Mouse (Mus musculus) kidney, postnatal 0 days (tissue): Measurements from ENCODE around the gene Ftsj1. TPM values are rescaled to one million over a fixed set of nuclear protein-coding genes. Genes with fewer than 3 reads are reported as not detected.
A peak's percentile ranks its signal among the peaks of the same experiment; 100 is the strongest.

ENCODE experiments used
- ATAC-seq: fragments of 200-750 bp; cut with Nextera tagmentation; replicated peaks from 2 replicates; pipeline ENCODE4 v1.8.0; 2017; ENCODE audit warnings: low read depth, moderate number of reproducible peaks, moderate TSS enrichment, moderate library complexity; ENCODE audit not compliant: low FRiP score
- DNase-seq: peaks from one replicate; pipeline ENCODE4 v3.0.0-alpha.2; 2016; ENCODE audit warnings: low spot score
- H3K27ac ChIP-seq: fragments of 300-500 bp; sonication (generic); 2 replicates; pipeline ENCODE4 v1.5.1; 2014; ENCODE audit warnings: mild to moderate bottlenecking
- H3K27me3 ChIP-seq: fragments of 300-500 bp; sonication (generic); 2 replicates; pipeline ENCODE4 v1.6.1; 2014; ENCODE audit warnings: low read length, mixed read lengths; ENCODE audit not compliant: insufficient read depth
- H3K36me3 ChIP-seq: fragments of 300-500 bp; sonication (generic); 2 replicates; pipeline ENCODE4 v1.6.1; 2014; ENCODE audit warnings: low read length, mixed read lengths; ENCODE audit not compliant: insufficient read depth
- H3K4me1 ChIP-seq: fragments of 300-500 bp; sonication (generic); replicated peaks from 2 replicates; pipeline ENCODE4 v1.6.1; 2014; ENCODE audit warnings: antibody characterized with exemption, low read length, mixed read lengths; ENCODE audit not compliant: insufficient read depth
- H3K4me2 ChIP-seq: fragments of 300-500 bp; sonication (generic); 2 replicates; pipeline ENCODE4 v1.6.1; 2014; ENCODE audit warnings: mild to moderate bottlenecking, low read length, moderate library complexity, mixed read lengths
- H3K4me3 ChIP-seq: fragments of 300-500 bp; sonication (generic); replicated peaks from 2 replicates; pipeline ENCODE4 v1.5.1; 2014; ENCODE audit warnings: low read depth, low read length
- H3K9ac ChIP-seq: fragments of 300-500 bp; sonication (generic); 2 replicates; pipeline ENCODE4 v1.6.1; 2014; ENCODE audit warnings: low read depth, low read length
- H3K9me3 ChIP-seq: fragments of 300-500 bp; sonication (generic); replicated peaks from 2 replicates; pipeline ENCODE4 v1.6.1; 2016; ENCODE audit warnings: low read length, inconsistent platforms, mixed read lengths
- CTCF ChIP-seq: IDR thresholded peaks from 2 replicates; pipeline ENCODE4 v1.5.1; 2016; ENCODE audit warnings: antibody characterized with exemption, low read depth, mild to moderate bottlenecking, moderate library complexity
- WGBS: fragments of 180-500 bp; shearing (Covaris S2); extraction: QIAGEN DNeasy Blood & Tissue Kit; methylation state at CpG from one replicate; pipeline ENCODE4 v1.1.7; 2014; 5-methylcytosine and 5-hydroxymethylcytosine counted together
- polyA plus RNA-seq: library from polyadenylated mRNA; unstranded; fragments of >200 nt; fragmentation: Nextera tagmentation; extraction: Ambion mirVana; gene quantifications from 2 replicates; pipeline ENCODE4 v1.2.1, GENCODE M21; 2015

Gene Ftsj1
- polyA plus RNA-seq, 1 experiment from 2014 or later: 29.2 TPM

DNA sequence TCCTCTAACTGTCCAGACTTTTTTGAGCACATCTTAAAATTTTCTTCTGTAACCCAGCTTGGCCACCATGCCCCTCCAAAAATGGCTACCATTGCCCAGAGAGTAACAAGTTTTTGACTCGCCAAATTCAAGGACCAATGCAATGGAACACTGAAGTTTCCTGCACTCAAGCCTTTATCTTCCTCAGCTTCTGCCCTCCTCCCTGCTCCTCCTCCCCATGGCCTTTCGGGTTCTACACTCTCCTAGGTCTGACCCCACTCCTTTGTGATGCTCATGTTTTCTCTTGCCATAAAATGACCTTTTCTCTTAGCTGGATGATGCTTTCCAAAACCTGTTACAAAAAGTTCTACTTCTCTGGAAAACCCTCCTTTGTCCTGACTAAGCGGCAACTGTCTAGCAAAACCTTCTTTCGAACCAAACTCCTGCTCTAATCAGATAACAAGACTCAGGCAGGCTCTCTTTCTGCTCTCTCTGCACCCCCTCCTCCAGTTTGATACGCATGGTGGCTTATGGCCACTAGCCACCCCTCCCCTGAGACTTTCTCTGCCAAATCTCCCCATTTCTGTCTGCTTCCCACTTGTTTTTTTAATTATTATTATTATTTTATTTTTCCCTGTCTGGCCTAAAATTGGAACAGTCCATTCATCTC, 11.1 kb upstream of the Ftsj1 start:
- Histone ChIP-seq H3K27ac (no peak overlapping the region), H3K36me3 (no peaks in the 10 kb centered on the region), H3K4me1 (no peaks in the 10 kb centered on the region), H3K4me2 (no peak overlapping the region), H3K9me3 (no peaks in the 10 kb centered on the region), H3K9ac (no peak overlapping the region), H3K27me3 (no peaks in the 10 kb centered on the region), H3K4me3 (no peak overlapping the region)
- no peak for TF ChIP-seq CTCF
- no peak for ATAC-seq
- 79% methylated on average over 5 of the region's 5 CpGs for WGBS
- DNase-seq: no peak

GRCm38 (mm10) chrX:8259478-8259877, 7.3 kb upstream of the Ftsj1 start:
- H3K9me3 ChIP-seq: no peaks in the 10 kb centered on the region
- WGBS: 63% methylated on average over 12 of the region's 12 CpGs
- no peaks in the 10 kb centered on the region for H3K36me3 ChIP-seq
- no peak for TF ChIP-seq CTCF
- H3K4me1 ChIP-seq: no peaks in the 10 kb centered on the region
- H3K27me3 ChIP-seq: no peaks in the 10 kb centered on the region
- no peak overlapping the region for H3K9ac ChIP-seq
- no peak overlapping the region for H3K4me3 ChIP-seq
- ATAC-seq: no peak
- no peak overlapping the region for H3K27ac ChIP-seq
- no peak for DNase-seq
- H3K4me2 ChIP-seq: no peak overlapping the region

DNA sequence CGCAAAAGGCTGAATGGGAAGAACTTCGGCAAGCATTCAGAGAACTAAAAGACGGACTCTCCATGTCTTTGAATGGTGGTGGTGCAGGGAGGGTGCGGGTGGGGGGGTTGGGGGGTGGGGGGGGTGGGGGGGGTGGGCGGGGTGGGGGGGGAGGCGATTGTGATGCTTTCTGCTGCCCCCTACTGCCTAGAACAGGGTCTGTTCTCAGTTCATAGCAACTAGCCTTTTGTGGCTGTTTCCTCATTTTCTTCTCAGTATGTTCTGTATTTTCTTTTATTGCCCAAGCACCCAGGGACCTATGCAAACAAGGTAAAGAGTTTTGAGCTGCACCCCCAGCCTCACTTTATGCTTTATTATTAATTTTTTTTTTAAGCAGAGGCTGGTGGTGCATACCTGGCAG, 3.6 kb upstream of the Ftsj1 start:
- no peak overlapping the region for H3K4me2 ChIP-seq
- no peak for TF ChIP-seq CTCF
- H3K27ac ChIP-seq: no peak overlapping the region
- H3K4me1 ChIP-seq: no peaks in the 10 kb centered on the region
- no peak for ATAC-seq
- H3K36me3 ChIP-seq: no peaks in the 10 kb centered on the region
- no peaks in the 10 kb centered on the region for H3K9me3 ChIP-seq
- 59% methylated on average over 3 of the region's 6 CpGs for WGBS
- no peak for DNase-seq
- no peak overlapping the region for H3K4me3 ChIP-seq
- no peak overlapping the region for H3K9ac ChIP-seq
- H3K27me3 ChIP-seq: no peaks in the 10 kb centered on the region

GRCm38 (mm10) chrX:8253711-8254110, 1.5 kb upstream of the Ftsj1 start:
- Histone ChIP-seq H3K4me2 (no peak overlapping the region), H3K9me3 (no peaks in the 10 kb centered on the region), H3K27ac (no peak overlapping the region), H3K4me3 (no peak overlapping the region), H3K9ac (no peak overlapping the region), H3K4me1 (no peaks in the 10 kb centered on the region), H3K36me3 (no peaks in the 10 kb centered on the region), H3K27me3 (no peaks in the 10 kb centered on the region)
- WGBS: 74% methylated on average over 2 of the region's 2 CpGs
- ATAC-seq (no peak), DNase-seq (no peak)
- no peak for TF ChIP-seq CTCF

DNA sequence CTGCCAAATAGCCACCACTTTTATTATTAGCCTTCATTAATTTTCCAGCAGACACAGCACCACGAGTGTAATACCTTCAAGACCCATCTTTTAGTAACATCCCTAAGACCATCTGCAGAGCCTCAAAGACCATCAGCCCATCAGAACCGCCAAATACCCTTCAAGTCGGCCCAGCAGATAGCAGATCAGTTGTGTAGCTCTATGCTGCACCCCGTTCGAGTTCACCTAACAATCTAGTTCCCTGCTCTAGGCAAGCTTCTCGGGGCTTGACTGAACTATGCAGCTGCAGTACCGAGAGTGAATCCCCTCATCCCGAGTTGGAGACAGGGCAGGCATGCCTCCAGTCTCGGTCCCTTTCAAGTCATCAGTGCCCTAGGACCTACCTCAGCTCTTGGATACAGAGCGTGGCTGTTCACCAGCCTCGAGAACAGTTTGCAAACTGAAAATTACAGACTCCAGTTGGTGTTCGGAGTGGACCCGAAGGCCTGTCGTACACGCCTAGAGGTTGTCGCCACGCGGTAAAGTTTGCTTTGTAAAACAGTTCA, 345 bp downstream of the Ftsj1 start:
- Histone ChIP-seq H3K4me2 (peak overlapping the region; percentile 53), H3K4me1 (no peaks in the 10 kb centered on the region), H3K27ac (no peak overlapping the region), H3K36me3 (no peaks in the 10 kb centered on the region), H3K4me3 (peak overlapping the region; percentile 44), H3K9me3 (no peaks in the 10 kb centered on the region), H3K27me3 (no peaks in the 10 kb centered on the region), H3K9ac (peak overlapping the region; percentile 59)
- TF ChIP-seq CTCF: no peak
- peak; percentile 52 for ATAC-seq
- DNase-seq: peak; percentile 4
- 28% methylated on average over 18 of the region's 18 CpGs for WGBS

GRCm38 (mm10) chrX:8248542-8249120, 3.6 kb downstream of the Ftsj1 start:
- H3K4me1 ChIP-seq: no peaks in the 10 kb centered on the region
- H3K9ac ChIP-seq: no peak overlapping the region
- DNase-seq (no peak), ATAC-seq (no peak)
- WGBS: 75% methylated on average over 8 of the region's 8 CpGs
- no peak overlapping the region for H3K4me3 ChIP-seq
- H3K4me2 ChIP-seq: no peak overlapping the region
- no peaks in the 10 kb centered on the region for H3K9me3 ChIP-seq
- no peaks in the 10 kb centered on the region for H3K27me3 ChIP-seq
- no peaks in the 10 kb centered on the region for H3K36me3 ChIP-seq
- no peak for TF ChIP-seq CTCF
- no peak overlapping the region for H3K27ac ChIP-seq
